Mouse (Mus musculus) kidney, adult 2 months (tissue): ENCODE results near the gene Ppl.

ENCODE experiments used
- CTCF ChIP-seq: fragments of 200-500 bp; conservative IDR thresholded peaks from 2 replicates; pipeline ENCODE4 v1.5.1; 2011; ENCODE audit warnings: low read depth, mild to moderate bottlenecking, control low read depth, low read length, moderate library complexity, mixed read lengths; ENCODE audit not compliant: insufficient read depth, insufficient read length
- POLR2A ChIP-seq: fragments of 200-500 bp; IDR thresholded peaks from one replicate; pipeline ENCODE4 v1.6.1; 2011; ENCODE audit warnings: low read depth, low read length, control low read depth

DNA sequence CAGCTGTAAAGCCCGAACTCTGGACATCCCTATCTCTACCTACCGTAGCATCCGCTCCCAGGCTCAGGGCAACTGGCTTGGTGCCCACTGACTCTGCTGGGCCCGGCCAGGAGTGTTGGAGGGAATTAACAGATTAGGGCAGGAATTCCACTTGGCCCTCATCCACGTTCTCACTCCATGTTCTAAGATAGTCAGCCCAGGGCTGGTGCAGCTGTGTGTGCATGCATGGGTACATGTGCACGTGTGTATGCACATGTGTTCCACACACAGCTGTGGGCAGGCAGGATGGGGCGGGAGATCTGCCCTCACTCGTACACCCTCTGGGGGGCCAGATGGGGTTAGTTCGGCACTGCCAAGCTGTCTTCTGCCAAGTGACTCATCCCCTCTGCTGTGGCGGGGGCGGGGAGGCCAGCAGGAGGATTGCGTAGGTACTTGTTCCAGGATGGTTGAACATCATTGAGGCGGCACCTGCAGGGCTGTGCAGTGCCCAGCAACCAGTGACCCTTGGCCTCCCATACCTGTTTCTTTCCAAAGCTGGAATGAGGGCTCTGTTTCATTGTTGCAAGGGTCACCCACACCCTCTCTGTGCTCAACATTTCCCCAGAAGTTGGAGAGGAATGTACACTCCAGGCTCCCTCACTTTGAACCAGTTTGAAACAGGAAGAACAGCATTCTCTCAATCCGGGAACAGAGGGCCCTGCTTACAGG lies 2.6 kb upstream of the Ppl start:
- TF ChIP-seq POLR2A (no peak), CTCF (no peak)
